Mouse (Mus musculus) midbrain, embryonic 12.5 days (tissue): ENCODE measurements around the gene Olfr1449. TPM values are rescaled to one million over a fixed set of nuclear protein-coding genes. Genes with fewer than 3 reads are reported as not detected.
"Not testable (repeated sequence)": the region's sequence is repeated elsewhere in the genome, so short reads cannot be mapped to it uniquely, and the experiment has no call there.

Experiments used
- ATAC-seq: fragments of 200-750 bp; cut with Nextera tagmentation; 2 replicates; pipeline ENCODE4 v1.8.0; 2017; ENCODE audit warnings: low read depth, moderate TSS enrichment, moderate library complexity; ENCODE audit not compliant: low FRiP score
- H3K27ac ChIP-seq: fragments of 300-500 bp; sonication (generic); replicated peaks from 2 replicates; pipeline ENCODE4 v1.5.1; 2016; ENCODE audit warnings: mild to moderate bottlenecking
- H3K27me3 ChIP-seq: fragments of 300-500 bp; sonication (generic); 2 replicates; pipeline ENCODE4 v1.6.1; 2016; ENCODE audit warnings: mild to moderate bottlenecking
- H3K36me3 ChIP-seq: fragments of 300-500 bp; sonication (generic); 2 replicates; pipeline ENCODE4 v1.6.1; 2016
- H3K4me1 ChIP-seq: fragments of 300-500 bp; sonication (generic); 2 replicates; pipeline ENCODE4 v1.6.1; 2016
- H3K4me2 ChIP-seq: fragments of 300-500 bp; sonication (generic); replicated peaks from 2 replicates; pipeline ENCODE4 v1.6.1; 2016; ENCODE audit warnings: mild to moderate bottlenecking, moderate library complexity
- H3K4me3 ChIP-seq: fragments of 300-500 bp; sonication (generic); 2 replicates; pipeline ENCODE4 v1.5.1; 2016; ENCODE audit warnings: mild to moderate bottlenecking
- H3K9ac ChIP-seq: fragments of 300-500 bp; sonication (generic); replicated peaks from 2 replicates; pipeline ENCODE4 v1.6.1; 2016; ENCODE audit warnings: mild to moderate bottlenecking, moderate library complexity
- H3K9me3 ChIP-seq: fragments of 300-500 bp; sonication (generic); 2 replicates; pipeline ENCODE4 v1.6.1; 2016; ENCODE audit warnings: mild to moderate bottlenecking
- WGBS: fragments of 180-500 bp; shearing (Covaris S2); methylation state at CpG from one replicate; pipeline ENCODE4 v1.1.7; 2016; 5-methylcytosine and 5-hydroxymethylcytosine counted together
- polyA plus RNA-seq: library from polyadenylated mRNA; unstranded; fragments of >200 nt; fragmentation: Nextera tagmentation; extraction: Ambion mirVana; gene quantifications from 2 replicates; pipeline ENCODE4 v1.2.1, GENCODE M21; 2016

Gene Olfr1449
- polyA plus RNA-seq, result not detected in 2 replicates

DNA sequence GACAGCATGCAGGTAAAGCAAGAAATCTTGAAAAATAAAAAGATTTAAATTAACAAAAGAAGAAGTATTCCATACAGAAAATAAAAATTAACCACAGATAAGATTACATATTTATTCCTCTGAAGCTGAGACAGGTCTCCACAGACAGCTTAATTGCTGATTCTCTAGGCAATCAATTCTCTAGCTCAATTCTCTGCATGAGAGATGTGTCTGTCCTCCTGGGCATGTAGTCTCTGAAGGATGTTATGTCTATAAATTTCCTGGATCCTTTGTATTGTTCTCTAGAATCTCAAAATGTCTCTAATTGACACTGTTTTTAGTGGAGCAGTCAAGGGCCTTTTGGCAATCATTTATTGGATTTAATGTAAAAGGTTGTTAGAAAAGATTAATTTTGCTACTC, at the start of gene Olfr1449:
Gene Olfr1449, plus strand, starts transcription at position 301 of the 400 bp plus-strand sequence.
- Histone ChIP-seq H3K9ac (no peak within 1 kb of the TSS), H3K36me3 (no peaks in the 10 kb centered on the region), H3K27me3 (no peaks in the 10 kb centered on the region), H3K4me2 (no peak within 1 kb of the TSS), H3K9me3 (peaks cover 13% of the 10 kb centered on the region; the same call in 1 of the 2 replicates), H3K4me3 (no peak within 1 kb of the TSS), H3K4me1 (no peaks in the 10 kb centered on the region), H3K27ac (no peak within 1 kb of the TSS)
- no peak for ATAC-seq

DNA sequence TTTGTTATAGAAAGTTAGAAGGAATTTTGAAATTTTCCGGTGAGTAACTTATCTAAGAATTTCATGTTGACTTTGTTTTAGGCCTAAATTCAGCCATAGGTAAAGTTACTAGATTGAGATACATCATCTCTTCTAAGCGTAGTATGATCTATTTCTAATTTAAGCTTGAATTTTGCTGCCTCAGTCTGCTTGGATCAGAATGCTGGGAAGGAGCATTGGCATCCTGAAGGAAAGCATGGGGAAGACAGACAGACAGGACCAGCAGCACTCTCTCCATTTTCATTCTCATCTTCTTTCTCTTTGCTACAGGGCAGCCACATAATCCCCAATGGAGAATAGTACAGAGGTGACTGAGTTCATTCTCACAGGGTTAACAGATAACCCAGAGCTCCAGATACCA, 47.1 kb upstream of the Olfr1449 start, which contains the start of gene Olfr1445:
Gene Olfr1445, plus strand, starts transcription at position 301 of the 400 bp plus-strand sequence.
- WGBS, result 85% methylated on average over 2 of the region's 2 CpGs
- no peak for ATAC-seq

DNA sequence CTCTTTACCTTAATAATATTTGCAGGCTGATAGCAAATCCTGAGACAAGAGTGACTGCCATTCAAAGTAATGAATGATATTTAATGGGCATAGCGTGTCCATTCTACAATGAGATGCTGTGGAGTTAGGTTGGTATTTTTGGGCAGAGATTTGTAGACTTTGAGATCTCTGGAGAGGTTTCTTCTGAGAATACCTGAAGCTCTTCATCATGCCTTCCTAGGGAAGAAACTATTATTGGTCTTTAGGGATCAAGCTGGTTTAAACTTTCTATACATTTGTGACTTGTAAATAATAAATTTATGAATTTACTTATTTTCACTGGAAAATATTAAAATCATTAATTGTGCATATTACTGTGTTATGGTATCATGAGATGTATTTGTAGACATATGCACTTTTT, 37.2 kb upstream of the Olfr1449 start, which contains the start of gene Olfr1446:
Gene Olfr1446, minus strand, starts transcription at position 101 of the 400 bp plus-strand sequence.
- no peaks in the 10 kb centered on the region for H3K4me1 ChIP-seq
- no peak within 1 kb of the TSS for H3K27ac ChIP-seq
- no peak within 1 kb of the TSS for H3K4me3 ChIP-seq
- 0 out of 2 replicates have a peak, but pooled peaks cover 3% of the 10 kb centered on the region for H3K9me3 ChIP-seq
- WGBS, result 74% methylated on average over 1 of the region's 1 CpGs
- no peak within 1 kb of the TSS for H3K9ac ChIP-seq
- no peak within 1 kb of the TSS for H3K4me2 ChIP-seq
- H3K36me3 ChIP-seq, result no peaks in the 10 kb centered on the region
- H3K27me3 ChIP-seq, result no peaks in the 10 kb centered on the region
- no peak for ATAC-seq

More for the DNA sequence above, 47.1 kb upstream of the Olfr1449 start, which contains the start of gene Olfr1445:
- H3K4me1 ChIP-seq, result no peaks in the 10 kb centered on the region
- H3K36me3 ChIP-seq, result no peaks in the 10 kb centered on the region
- H3K27me3 ChIP-seq, result no peaks in the 10 kb centered on the region
- no peak within 1 kb of the TSS for H3K9ac ChIP-seq
- H3K27ac ChIP-seq, result no peak within 1 kb of the TSS
- no peaks in the 10 kb centered on the region for H3K9me3 ChIP-seq
- no peak within 1 kb of the TSS for H3K4me2 ChIP-seq
- H3K4me3 ChIP-seq, result no peak within 1 kb of the TSS

DNA sequence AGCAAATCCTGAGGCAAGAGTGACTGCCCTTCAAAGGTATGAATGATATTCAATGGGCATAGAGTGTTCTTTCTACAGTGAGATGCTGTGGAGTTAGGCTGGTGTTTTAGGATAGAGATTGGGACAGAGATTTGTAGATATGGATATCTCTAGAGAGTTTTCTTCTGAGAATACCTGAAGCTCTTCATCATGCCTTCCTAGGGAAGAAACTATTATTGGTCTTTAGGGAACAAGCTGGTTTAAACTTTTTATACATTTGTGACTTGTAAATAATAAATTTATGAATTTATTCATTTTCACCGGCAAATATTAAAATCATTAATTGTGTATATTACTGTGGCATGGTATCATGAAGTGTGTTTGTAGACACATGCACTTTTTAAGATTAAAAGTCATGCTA, 27.0 kb upstream of the Olfr1449 start, which contains the start of gene Olfr1447:
Gene Olfr1447, minus strand, starts transcription at position 101 of the 400 bp plus-strand sequence.
- Histone ChIP-seq H3K36me3 (no peaks in the 10 kb centered on the region), H3K27me3 (no peaks in the 10 kb centered on the region), H3K4me2 (no peak within 1 kb of the TSS), H3K4me1 (no peaks in the 10 kb centered on the region), H3K9ac (no peak within 1 kb of the TSS), H3K4me3 (no peak within 1 kb of the TSS), H3K27ac (no peak within 1 kb of the TSS), H3K9me3 (0 out of 2 replicates have a peak, but pooled peaks cover 3% of the 10 kb centered on the region)
- WGBS, result 96% methylated on average over 1 of the region's 1 CpGs
- no peak for ATAC-seq

DNA sequence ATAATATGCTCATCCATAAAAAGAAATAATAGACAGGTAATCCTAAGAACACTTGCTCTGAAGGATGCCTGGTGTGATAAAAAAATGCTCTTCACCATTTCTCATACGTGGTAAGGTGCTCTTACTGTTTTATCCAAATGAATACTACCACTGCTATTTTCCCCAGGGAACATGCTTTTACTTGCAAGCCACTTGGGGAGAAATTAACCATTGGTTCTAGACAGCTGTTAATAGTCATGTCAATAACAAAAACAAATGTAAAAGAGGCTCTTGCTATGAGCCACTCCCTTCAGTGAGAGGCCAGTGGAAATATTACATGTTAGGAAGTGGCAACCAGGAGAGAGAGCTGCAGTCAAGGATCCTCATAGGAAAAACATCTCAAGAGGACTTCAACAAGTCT, 6.3 kb upstream of the Olfr1449 start, which contains the start of gene Olfr1448:
Gene Olfr1448, minus strand, starts transcription at position 101 of the 400 bp plus-strand sequence.
- Histone ChIP-seq H3K36me3 (no peaks in the 10 kb centered on the region), H3K9ac (no peak within 1 kb of the TSS), H3K4me2 (no peak within 1 kb of the TSS), H3K27ac (no peak within 1 kb of the TSS), H3K4me1 (no peaks in the 10 kb centered on the region), H3K27me3 (no peaks in the 10 kb centered on the region), H3K9me3 (no peaks in the 10 kb centered on the region), H3K4me3 (no peak within 1 kb of the TSS)
- no peak for ATAC-seq
- 63% methylated on average over 1 of the region's 1 CpGs for WGBS

DNA sequence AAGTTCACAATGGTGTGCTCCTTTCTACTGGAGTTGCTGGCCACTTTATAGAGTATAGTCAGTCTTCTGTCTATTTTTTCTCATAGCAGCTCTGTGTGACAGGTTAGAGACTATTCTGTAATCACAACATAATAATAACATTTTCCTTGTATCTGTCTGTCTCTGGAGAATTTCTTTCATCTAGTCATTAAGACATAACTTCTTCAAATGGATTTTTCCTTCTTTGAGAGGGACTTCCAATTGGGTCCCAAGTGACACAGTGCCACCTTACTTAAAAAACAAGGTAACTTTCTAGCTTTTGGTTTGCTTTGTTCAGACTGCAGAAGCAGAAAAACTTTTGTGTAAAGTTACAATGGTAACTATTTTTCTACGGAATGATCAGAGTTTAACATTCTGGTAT, 19.3 kb downstream of the Olfr1449 start, which contains the start of gene Olfr1450:
Gene Olfr1450, plus strand, starts transcription at position 301 of the 400 bp plus-strand sequence.
- Histone ChIP-seq H3K27ac (no peak within 1 kb of the TSS), H3K4me2 (no peak within 1 kb of the TSS), H3K27me3 (no peaks in the 10 kb centered on the region), H3K9ac (no peak within 1 kb of the TSS), H3K4me3 (no peak within 1 kb of the TSS), H3K36me3 (no peaks in the 10 kb centered on the region), H3K9me3 (peaks cover 11% of the 10 kb centered on the region; the same call in 1 of the 2 replicates), H3K4me1 (no peaks in the 10 kb centered on the region)
- 96% methylated on average over 1 of the region's 1 CpGs for WGBS
- ATAC-seq, result no peak

DNA sequence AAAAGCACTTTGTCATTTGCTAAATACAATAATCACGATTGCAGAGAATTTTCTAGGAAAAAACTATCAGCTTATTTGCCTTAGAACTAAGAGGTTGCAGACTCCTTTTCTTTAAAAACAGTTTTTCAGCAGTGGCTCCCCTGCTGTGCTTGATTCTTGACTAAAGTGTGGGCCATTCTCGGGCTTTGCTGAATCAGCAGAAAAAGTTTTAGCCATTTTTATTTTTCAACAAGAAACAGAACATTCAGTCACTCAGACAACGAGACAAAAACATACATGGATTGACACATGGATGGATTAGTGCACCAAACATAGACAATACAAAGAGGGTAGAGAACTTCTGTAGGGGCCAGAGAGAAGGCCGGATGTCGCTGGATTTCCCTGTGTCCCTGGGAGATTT, 39.4 kb downstream of the Olfr1449 start:
- H3K4me3 ChIP-seq, ATAC-seq, H3K9ac ChIP-seq, H3K27ac ChIP-seq, H3K4me2 ChIP-seq, H3K36me3 ChIP-seq, H3K4me1 ChIP-seq, H3K27me3 ChIP-seq: not testable (repeated sequence)
- peaks cover 22% of the 10 kb centered on the region for H3K9me3 ChIP-seq
- 83% methylated on average over 5 of the region's 5 CpGs for WGBS

Other genes with a start within 250 kb of the Olfr1449 start
- gene Keg1, start 235.1 kb upstream of the Olfr1449 start, polyA plus RNA-seq, result not detected in 2 replicates
- gene Cntf, start 165.2 kb upstream of the Olfr1449 start, polyA plus RNA-seq, result 1.6 TPM in 2 replicates
- gene Zfp91, start 134.7 kb upstream of the Olfr1449 start, polyA plus RNA-seq, result 22.1 and 22.7 TPM in 2 replicates
- 1.3 and 1.8 TPM in 2 replicates for gene Lpxn, start 134.6 kb upstream of the Olfr1449 start, polyA plus RNA-seq
- gene Gm5244, start 84.2 kb upstream of the Olfr1449 start, polyA plus RNA-seq, result not detected in 2 replicates
- gene Olfr1444, start 73.6 kb upstream of the Olfr1449 start, polyA plus RNA-seq, result not detected in 2 replicates
- not detected in 2 replicates for gene Olfr1445, start 47.0 kb upstream of the Olfr1449 start, polyA plus RNA-seq
- not detected in 2 replicates for gene Olfr1446, start 37.3 kb upstream of the Olfr1449 start, polyA plus RNA-seq
- gene Olfr1447, start 27.1 kb upstream of the Olfr1449 start, polyA plus RNA-seq, result not detected in 2 replicates
- gene Olfr1448, start 6.4 kb upstream of the Olfr1449 start, polyA plus RNA-seq, result not detected in 2 replicates
- not detected in 2 replicates for gene Olfr1450, start 19.4 kb downstream of the Olfr1449 start, polyA plus RNA-seq
- not detected in 2 replicates for gene Olfr1451, start 64.2 kb downstream of the Olfr1449 start, polyA plus RNA-seq
- gene Olfr1453, start 97.5 kb downstream of the Olfr1449 start, polyA plus RNA-seq, result not detected in 2 replicates
- not detected in 2 replicates for gene Olfr1454, start 129.8 kb downstream of the Olfr1449 start, polyA plus RNA-seq
- gene Olfr1457, start 167.1 kb downstream of the Olfr1449 start, polyA plus RNA-seq, result not detected in 2 replicates
- gene Olfr1458, start 175.9 kb downstream of the Olfr1449 start, polyA plus RNA-seq, result not detected in 2 replicates
- gene Olfr1459, start 218.7 kb downstream of the Olfr1449 start, polyA plus RNA-seq, result not detected in 2 replicates
- not detected in 2 replicates for gene Olfr1461, start 232.2 kb downstream of the Olfr1449 start, polyA plus RNA-seq